Mouse (Mus musculus) CD8-positive naive resting alpha-beta T cell, adult 2 months (primary cell): ENCODE results near the gene Ddx52.
A peak's percentile ranks its signal among the peaks of the same experiment; 100 is the strongest.

Experiments
- DNase-seq, 2 experiments: peaks; one replicate each; pipeline ENCODE4 v3.0.0; 2022; ENCODE audit warnings: low read depth in 2 of 2, low spot score in 2 of 2

The Ddx52 gene

DNA sequence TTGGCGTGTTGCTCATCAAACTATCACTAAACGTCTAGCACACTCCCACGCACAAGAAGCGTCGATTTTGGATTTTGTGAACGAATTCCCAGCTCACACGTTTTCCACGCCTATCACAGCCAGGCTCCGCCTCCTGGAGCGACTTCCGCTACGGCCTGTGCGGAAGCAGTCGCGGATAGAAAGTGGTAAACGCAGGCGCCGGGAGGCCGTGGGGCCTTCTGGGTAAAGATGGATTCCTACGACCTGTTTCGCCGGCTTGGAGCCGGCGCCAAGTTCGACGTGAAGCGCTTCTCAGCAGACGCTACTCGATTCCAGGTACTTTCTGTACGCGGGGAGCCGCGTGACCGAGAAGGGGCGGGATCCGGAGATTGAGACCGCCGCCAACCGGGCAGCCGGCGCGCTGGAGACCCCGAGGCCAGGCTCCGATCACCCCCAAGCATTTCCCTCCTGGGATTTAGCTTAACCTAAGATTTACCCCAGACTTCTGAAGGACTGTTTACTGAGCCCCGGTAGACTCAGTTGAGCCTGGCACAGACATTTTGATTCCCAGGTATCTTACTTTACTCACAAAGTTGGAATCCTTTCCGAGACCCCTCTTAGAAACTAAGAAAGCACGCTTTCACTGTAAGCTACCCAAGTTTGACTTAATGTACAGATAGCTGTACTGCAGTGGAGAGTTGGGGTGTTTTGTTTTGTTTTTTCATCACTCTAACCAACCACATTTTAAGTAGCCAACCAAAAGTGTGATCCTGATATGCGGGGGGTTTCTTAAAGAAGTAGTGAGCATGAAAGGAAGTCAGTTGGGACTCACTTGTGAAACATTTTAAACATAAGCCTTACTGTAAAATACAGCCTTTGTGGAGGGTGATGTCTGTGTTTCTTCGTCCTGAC lies at the start of gene Ddx52:
TSS of gene Ddx52 (plus strand) at position 113 of the 891 bp plus-strand sequence.
- peak; percentile 74 to 80 for DNase-seq

DNA sequence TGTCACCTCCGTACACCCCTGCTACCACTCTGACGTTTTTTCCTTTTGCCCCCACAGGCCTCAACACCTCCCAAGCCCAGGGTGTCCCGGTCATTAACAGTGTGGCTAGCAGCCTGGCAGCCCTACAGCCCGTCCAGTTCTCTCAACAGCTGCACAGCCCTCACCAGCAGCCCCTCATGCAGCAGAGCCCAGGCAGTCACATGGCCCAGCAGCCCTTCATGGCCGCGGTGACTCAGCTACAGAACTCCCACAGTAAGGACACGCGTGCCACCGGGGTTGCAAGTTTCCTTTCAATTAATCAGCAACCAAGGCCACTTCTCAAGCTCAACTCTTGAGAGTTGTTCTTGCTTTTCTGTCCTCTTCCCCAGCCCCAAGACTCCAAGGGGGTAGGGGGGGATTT lies 48.5 kb upstream of the Ddx52 start:
- DNase-seq: no peak

DNA sequence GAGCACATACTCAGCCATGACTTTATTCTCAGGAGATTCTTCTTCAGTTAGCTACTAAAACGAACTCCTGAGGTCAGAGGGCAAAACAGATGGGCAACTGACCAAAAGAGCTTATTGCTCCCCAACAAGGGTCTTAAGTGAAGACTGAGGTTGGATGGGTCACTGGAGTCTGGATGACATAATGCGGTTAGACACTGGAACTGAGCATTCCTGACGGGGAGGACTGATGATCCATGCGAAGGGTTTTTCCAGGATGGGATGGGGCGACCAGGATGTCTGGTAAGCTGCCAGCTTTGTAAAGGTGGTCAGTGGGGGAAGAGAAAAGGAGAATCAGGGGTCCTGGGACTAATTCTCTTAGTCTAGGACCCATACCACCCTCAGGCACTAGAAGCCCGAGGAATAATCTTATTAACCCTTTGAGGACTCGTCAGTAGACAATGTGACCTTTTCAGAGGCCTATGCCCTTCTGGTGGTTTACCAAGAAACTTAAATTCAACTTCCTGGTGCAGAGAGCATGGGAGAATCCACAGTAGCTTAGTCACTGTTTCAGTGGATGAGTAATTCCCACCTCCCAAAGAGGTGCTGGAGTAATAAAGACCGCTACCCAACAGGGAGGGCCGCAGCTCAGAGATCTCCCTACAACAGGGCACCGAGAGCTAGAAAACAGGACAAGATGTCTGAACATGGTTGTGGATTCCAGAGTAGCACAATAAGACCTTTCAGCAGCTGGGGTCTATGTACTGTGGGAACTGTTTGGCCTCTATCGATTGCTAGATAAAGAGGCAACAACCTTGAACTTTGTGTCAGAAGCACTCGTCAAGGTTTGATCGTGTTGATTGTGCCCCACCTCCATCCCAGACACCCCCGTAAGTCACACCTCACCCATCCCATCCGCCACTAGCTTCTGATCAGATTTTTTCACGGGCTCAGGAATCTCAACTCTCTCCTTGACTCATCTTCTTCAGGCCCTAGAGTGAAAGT lies 45.1 kb upstream of the Ddx52 start:
- no peak for DNase-seq

DNA sequence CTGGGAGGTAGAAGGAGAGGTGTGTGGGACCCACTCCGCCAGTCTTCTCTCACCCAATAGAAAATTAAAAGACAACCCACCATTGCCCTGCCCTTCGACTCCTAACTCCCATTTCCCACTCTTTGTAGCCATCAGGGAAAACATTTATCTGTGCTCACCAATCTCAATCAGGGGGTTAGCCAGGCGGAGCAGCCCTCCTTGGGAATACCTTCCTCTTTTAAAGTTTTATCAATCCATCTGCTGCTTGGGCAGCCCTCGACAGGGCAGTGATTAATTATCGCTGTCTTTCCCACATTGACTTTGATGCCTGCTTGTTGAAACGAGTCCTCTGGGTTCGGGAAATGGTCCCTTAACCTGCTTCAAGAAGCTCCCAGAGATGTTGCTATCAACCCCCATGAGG lies 44.3 kb upstream of the Ddx52 start:
- no peak for DNase-seq

DNA sequence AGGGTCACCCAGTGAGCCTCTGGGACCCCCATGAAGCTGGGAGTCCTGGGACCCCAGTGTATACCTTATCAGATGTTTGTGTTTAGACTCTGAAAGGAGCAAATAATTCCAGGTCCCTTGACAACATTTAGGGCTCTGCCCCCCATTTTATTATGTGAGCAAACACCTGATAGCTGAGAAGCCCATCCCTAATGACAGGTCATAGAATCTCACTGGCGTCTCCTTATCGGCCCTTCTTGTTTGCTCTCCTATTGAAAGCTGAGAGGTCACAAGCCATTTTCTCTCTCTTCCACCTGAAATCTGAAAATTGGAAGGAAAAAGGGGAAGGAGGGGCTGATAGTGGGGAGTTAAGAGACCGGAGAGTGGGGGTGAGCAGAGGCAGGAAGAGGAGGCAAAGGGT lies 39.0 kb upstream of the Ddx52 start:
- no peak for DNase-seq

DNA sequence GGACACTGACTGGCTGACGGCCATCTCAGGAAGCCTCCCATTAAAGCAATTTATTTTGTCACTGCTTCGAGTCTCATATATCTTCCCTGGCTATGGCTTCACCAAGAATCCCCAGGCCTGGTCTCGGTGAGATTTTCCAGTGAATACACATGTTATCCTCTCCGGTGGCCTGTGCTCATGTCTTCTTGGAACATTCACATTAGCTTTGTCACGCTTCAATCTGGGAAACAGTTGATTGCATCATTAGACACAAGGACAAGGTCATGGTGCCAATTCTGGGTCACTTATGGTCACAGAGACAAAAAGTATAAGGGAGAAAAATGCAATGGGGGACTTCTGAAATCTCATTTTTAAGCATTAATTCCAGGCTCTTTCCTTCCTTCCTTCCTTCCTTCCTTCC lies 36.1 kb upstream of the Ddx52 start:
- DNase-seq: no peak

DNA sequence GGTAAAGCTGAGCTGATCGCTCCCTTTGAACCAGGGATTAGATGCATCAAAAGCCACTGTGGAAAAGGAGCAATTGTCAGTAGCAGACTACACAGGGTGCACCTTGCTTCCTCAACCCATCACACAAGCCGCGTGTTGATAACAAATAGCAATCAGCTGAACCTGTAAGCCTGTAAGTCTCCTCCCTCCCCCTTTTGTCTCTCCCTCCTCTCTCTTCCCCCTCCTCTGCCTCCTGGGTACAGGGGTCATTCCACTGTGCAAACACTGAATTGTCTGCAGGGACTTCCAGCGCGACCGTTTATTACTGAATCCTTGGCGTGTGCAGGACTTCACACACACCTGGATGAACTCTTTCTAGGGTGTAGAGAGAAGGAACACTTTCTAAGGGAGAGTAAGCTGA lies 33.5 kb upstream of the Ddx52 start:
- DNase-seq: no peak

DNA sequence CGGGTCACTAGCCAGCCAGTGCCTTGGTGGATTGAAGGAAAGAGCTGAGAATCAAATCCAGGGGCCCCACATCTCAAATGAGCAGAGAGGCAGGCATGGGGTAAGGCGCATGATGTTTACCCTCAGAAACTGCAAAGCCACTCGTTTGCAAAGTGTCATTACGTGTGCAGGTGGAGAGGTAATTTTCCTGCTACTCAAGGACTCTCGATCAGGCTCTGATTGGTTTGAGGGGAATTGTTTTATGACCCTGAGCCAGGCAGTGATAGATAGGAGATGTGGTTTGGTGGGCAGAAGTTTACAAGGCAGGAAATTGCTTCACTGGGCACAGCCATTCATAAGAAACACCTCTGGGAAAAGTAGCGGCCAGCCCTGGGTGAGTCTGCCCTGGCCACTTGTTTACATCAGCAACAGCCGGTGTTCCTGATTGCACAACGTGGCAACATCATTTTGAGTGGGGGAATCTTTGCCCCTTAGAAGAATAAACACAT lies 28.0 kb upstream of the Ddx52 start:
- no peak for DNase-seq

DNA sequence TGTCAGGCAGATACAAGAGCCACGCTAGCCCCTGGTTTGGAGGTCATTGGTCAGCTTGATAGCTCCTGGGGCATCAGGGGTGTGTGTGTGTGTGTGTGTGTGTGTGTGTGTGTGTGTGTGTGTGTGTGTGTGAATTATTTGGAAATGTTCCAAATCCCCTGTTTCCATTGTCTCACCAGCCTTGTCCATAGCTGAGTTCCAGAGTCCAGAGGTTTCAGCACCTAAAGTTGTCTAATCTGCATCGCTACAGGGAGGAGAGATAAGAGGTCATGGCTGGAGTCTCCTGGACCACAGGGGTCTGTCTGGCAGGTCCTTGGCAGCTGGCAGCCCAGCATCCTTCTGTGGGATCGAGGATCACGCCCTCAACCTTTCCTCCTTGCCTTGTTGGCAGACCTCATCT lies 27.4 kb upstream of the Ddx52 start:
- DNase-seq: no peak

DNA sequence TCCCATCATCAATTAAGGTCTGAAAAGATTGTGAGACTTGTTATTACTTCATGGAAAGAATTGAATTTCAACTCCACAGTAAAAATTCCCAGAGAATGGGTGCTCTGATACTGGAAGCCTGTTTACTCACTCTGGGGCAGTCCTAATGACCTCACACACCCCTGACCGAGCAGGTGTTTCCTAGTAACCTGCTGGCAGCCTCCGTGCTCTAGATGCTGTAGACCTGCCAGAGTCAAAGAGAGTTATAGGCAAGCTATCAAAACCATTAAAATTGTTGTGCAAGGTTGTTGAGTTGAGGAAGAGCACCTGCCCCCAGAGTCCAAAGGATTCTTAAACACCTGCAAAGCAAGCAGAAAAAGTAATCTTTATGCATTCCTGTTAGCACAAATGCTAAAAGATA lies 19.3 kb upstream of the Ddx52 start:
- DNase-seq: no peak

DNA sequence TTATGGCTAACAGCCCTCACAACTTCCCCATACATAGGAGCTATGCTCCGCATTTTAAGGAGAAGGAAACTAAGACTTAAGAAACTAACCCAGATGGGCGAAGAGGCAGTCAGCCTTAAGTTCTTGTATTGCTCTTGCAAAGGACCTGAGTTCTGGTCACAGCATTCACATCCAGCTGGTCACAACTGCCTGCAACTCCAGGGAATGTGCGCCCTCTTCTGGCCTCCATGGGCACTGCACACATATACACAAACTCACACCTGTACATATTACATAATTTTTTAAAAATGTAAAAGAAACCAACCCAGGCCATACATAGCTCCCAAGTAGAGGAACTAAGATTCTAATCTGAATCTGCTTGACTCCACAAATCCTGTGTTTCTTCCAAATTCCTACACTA lies 14.8 kb upstream of the Ddx52 start:
- DNase-seq: no peak

DNA sequence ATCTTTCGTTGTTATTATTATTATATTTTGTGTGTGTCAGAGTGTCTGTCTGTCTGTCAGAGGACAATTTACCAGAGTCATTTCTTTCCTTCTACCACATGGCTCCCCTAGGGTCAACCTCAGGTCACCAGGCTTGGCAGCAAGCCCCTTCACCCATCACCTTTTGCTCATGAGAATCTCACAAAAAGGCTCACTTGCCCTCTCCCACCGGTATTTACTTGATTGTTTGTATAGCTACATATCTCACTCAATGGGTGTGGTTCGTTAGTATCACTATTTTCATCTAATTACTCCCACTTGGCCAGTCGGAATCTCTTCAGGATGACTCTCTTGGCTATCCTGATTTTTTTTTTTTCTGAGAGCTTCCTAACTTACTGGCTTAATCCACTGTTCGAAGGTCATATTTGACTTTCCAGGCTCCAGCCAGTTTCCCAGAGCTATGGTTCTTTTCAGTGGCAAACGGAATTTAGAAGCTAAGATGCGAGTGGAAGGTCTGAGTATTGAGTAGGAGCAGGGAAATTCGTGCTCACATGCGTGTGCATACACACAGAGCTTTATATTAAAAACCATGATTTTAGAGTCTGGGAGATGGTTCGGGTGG lies 9.3 kb upstream of the Ddx52 start:
- DNase-seq: no peak

DNA sequence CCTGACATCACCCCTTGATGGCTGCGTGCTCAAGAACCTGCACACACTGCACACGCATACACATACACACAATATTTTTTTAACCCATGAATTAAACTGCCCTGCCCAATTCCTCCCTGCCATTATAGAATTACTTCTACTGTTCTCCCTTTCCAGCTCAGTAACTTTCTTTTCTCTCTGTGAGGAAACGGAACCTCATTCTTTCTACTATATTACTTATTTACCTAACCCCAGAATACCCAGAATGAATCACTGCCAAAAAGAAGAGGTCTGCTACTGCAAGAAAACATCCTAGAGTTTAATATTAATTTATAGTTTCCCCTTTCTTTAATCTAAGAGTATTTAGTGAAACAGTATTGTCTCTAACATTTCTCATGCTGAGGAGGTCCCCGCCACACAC lies 8.5 kb upstream of the Ddx52 start:
- DNase-seq: no peak

DNA sequence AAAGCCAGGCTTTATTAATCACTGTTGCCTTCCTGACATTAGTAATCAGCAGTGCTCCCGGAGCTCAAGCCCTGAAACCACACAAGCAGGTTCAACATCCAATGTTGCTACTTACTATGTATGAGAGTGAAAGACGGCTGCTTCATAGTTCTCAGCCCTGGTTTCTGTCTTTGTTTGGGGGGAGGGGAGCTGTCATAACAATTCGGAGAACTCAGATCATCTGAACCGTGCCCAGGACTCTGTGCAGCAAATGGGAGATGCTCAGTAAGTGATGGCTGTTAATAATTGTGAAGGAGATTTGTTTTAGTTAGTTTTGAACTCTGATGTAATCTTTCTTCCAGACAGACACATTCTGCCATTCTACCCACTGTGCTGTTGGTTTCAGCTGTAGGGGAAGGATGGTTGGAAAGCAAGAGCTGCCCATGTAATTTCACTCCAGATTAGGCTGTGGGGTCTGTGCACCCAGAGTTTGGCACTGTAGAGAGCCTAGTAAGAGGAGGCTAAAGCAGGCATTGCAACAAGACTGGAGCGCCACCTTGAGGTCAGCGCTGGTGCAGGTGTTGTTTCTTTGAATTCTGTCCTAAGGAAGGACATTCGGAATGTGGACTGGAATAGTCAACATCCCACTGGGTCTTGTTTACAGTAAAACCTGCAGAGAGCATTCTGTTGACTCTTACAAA lies 5.7 kb upstream of the Ddx52 start:
- peak; percentile 51 to 59 for DNase-seq

DNA sequence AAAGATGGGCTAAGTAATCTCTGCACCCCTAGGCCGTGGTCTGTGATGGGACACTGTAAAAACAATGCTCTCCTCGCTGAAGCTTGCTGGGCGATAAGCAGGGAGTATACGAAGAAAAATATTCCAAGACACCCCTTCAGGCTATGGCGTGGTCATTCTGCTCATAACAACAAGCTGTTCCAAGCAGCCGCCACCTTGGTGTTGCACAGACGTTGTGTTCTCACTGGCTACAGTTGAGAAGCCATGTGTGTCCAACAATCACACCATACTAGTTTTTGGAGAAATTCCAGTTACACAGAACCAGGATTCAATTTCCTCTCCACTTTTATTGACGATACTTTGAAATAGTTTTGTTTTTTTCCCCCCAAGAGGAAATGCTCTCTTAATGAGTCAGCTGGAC lies 3.3 kb upstream of the Ddx52 start:
- DNase-seq: no peak

DNA sequence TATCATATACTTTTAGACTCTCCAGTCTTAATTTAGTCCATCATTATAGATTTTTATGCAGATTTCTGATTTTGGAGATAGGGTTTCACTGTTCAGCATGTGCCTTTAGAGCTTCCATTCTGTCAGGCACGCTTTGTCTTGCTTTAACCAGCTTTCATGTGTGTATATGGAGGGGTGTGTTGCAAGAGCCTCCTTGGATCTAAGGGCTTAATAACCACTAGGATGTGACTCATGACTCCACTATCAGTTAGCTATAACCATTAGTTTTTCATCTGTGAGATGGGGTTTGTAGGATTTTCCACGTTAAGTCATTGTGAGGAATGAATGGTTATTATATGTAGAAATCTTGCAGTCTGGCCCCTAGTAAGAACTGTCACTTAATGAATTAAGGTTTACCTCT lies 15.0 kb downstream of the Ddx52 start:
- no peak for DNase-seq

DNA sequence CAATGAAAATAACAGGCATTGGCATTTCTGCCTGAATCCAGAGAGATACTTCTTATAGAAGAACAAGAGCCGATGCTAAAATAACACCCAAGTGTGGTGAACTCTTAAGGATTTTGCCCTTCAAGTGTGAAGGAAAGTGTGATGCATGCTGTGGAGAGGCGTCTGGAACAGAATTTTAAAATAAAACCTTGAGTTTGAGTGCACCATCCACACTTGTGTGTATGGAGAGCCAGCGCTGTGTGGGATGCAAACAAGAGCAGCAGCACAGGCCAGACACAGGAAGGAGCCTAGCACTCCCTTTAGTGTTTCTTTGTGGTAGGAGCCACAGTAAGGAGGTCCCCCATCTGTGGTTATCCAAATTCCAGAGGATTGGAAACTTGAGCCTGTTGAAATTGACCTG lies 20.1 kb downstream of the Ddx52 start:
- DNase-seq: no peak

DNA sequence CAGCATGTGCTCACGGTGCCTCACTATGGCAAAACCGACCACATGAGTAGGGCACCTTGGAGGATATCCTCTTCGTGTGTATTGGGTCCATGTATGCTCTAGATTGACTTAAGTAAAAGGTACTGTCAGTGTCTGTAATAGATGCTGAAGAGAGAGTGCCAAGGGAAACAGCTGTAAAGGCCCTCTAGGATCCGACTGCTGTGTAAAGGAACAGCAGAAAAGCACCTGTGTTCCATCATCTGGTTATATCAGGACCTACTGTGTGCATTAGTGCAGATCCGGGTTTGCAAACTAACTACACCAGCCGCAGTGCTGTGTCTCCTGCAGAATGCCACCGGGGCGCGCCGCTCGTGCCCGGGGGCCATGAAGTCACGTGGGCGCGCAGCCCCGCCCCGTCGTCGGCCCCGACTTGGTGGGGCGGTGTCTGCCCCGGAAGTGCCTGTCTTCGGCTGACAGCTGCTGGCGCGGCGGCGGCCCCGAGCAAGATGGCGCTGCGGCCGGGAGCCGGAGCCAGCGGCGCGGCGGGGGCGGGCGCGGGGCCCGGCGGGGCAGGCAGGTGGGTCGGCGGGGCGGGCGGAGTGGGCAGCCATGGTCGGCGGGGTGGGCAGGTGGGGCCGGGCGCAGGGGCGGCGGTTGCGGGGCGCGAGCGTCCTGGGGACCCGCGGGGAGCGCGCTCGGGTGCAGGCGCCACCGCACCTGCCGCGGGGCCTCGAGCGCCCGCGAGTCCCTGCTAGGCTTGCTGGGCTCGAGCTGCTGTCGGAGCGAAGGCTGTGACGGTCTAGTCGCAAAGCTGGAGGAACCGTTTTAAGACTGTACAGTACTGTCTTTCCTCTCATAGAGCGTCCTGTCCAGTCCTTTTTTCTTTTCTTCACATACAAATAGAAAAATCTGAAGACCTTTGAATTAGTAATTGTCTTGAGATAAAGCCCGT lies 22.4 kb downstream of the Ddx52 start, which contains the start of gene Synrg:
TSS of gene Synrg (plus strand) at position 438 of the 931 bp plus-strand sequence.
- DNase-seq: peak; percentile 87 to 89

DNA sequence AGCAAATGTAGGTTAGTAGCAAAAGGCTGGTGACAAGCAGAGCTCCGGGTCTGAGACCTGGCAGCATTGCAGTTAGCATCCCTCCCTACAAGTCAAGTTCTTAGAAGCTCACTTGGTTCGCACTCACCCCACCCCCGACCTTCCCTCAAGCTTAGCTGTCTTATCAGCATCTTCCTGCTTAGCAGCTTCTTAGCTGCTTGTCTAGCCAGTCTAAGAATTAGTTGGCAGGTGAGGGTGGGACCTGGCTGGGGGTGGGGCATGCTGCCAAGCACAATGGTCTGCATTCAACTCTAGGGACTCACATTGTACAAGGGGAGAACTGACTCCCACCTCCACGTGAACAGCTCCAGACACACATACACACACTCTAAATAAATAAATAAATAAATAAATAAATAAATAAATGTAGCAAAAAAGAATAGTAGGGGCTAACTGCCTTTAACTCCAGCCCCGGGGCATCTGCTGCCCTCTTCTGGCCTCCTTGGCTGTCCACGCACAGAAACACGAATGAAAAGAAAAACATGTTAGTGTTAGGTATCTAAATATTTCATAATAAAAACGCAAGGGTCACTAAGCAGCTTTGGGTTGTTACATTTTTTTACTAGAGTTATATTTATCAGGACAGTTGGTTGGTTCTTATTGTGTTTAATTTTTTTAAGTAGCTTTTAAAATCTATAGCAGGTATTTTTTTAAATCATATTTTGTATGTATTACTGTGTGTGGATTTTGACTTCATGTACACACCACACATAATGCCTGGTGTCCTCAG lies 25.8 kb downstream of the Ddx52 start:
- DNase-seq: no peak
